Mouse (Mus musculus) megakaryocyte, embryonic 14.5 days (primary cell): Measurements from ENCODE around the gene Maml3.

Experiments used
- FLI1 ChIP-seq: IDR thresholded peaks from 2 replicates; pipeline ENCODE4 v1.6.1; 2012; ENCODE audit warnings: low read length, inconsistent platforms, mixed read lengths
- GATA1 ChIP-seq: IDR thresholded peaks from 3 replicates; pipeline ENCODE4 v1.6.1; 2012; ENCODE audit warnings: mixed read lengths, low read length, inconsistent platforms, borderline replicate concordance

- TF ChIP-seq GATA1: no peak
- no peak for TF ChIP-seq FLI1
Measured at GRCm38 (mm10) chr3:51838696-51839352, 266.1 kb downstream of the Maml3 start.
